Mouse (Mus musculus): ENCODE results near the gene Ifitm6.

DNA sequence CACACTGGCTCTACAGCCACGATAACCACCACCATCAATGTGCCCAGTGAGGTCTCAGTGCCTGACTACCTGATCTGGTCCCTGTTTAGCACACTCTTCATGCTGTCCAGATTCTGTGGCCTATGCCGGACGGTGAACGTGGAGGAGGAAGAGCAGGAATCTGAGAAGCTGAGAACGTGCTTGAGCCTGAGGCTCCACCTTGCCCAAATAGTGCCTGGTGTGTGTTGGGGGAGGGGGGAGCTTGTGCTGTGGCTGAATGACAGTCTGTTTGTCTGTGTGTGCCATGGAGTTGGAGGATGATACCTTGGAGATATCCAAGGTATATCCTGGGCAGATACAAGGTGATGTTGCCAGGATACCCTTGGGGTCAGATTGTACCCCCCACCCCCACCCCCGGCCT, 27.5 kb downstream of the Ifitm6 start:
- TF ChIP-seq POLR2A (IDR thresholded peaks at IDR 0.05; ENCODE audit: low read depth, low read length) (no peak), CTCF (IDR thresholded peaks at IDR 0.05; ENCODE audit: borderline replicate concordance, insufficient read depth, low read length) (no peak)
